Mouse (Mus musculus): ENCODE measurements at regions not wholly inside any gene's neighbourhood (a gene's known extent, or its start where the extent isn't known, plus 50 kb on each side); places are given as distances from the start of the nearest gene placed in this dataset.

GRCm38 (mm10) chr4:82234443-82234842 is 471.1 kb downstream of the Nfib start:
- DNase-seq (ENCODE audit: low spot score): no peak
- intact Hi-C loops (cut with DNase I): no loop called here

GRCm38 (mm10) chr4:82226197-82227119 is 479.1 kb downstream of the Nfib start:
- intact Hi-C loops (cut with DNase I): no loop called here
- no peak for DNase-seq (ENCODE audit: low spot score)

- DNase-seq (ENCODE audit: low spot score): no peak
- intact Hi-C loops (cut with DNase I): no loop called here
Measured at GRCm38 (mm10) chr4:82220724-82221123, 484.8 kb downstream of the Nfib start.

- intact Hi-C loops (cut with DNase I): no loop called here
- no peak for DNase-seq (ENCODE audit: low spot score)
Measured at GRCm38 (mm10) chr4:82220120-82220714, 485.3 kb downstream of the Nfib start.

GRCm38 (mm10) chr4:82218616-82219015 is 486.9 kb downstream of the Nfib start:
- DNase-seq (ENCODE audit: low spot score): no peak
- intact Hi-C loops (cut with DNase I): no loop called here

- no peak for DNase-seq (ENCODE audit: low spot score)
- intact Hi-C loops (cut with DNase I): no loop called here
Measured at GRCm38 (mm10) chr4:82207031-82207430, 498.5 kb downstream of the Nfib start.

- no peak for DNase-seq (ENCODE audit: low spot score)
- intact Hi-C loops (cut with DNase I): no loop called here
Measured at GRCm38 (mm10) chr4:82200306-82200705, 505.2 kb downstream of the Nfib start.

- intact Hi-C loops (cut with DNase I): loop anchor here (5.0 kb wide), 1 partner anchor 132 kb away; no protein-coding TSS in a partner anchor
- no peak for DNase-seq (ENCODE audit: low spot score)
Measured at GRCm38 (mm10) chr4:82199118-82199517, 506.4 kb downstream of the Nfib start.

- DNase-seq (ENCODE audit: low spot score): peak; percentile 4
- intact Hi-C loops (cut with DNase I): loop anchor here (5.0 kb wide), 1 partner anchor 130 kb away; no protein-coding TSS in a partner anchor
Measured at GRCm38 (mm10) chr4:82197611-82198010, 507.9 kb downstream of the Nfib start.

- intact Hi-C loops (cut with DNase I): loop anchor here (5.0 kb wide), 1 partner anchor 129 kb away; no protein-coding TSS in a partner anchor
- DNase-seq (ENCODE audit: low spot score): no peak
Measured at GRCm38 (mm10) chr4:82196024-82196647, 509.4 kb downstream of the Nfib start.

GRCm38 (mm10) chr4:82193905-82194304 is 511.6 kb downstream of the Nfib start:
- DNase-seq (ENCODE audit: low spot score): no peak
- intact Hi-C loops (cut with DNase I): no loop called here

GRCm38 (mm10) chr4:82186892-82187291 is 518.7 kb downstream of the Nfib start:
- intact Hi-C loops (cut with DNase I): no loop called here
- DNase-seq (ENCODE audit: low spot score): no peak

GRCm38 (mm10) chr4:82183974-82184373 is 521.6 kb downstream of the Nfib start:
- no peak for DNase-seq (ENCODE audit: low spot score)
- intact Hi-C loops (cut with DNase I): no loop called here

- intact Hi-C loops (cut with DNase I): no loop called here
- DNase-seq (ENCODE audit: low spot score): no peak
Measured at GRCm38 (mm10) chr4:82178112-82178511, 527.4 kb downstream of the Nfib start.

GRCm38 (mm10) chr4:82176723-82177122 is 528.8 kb downstream of the Nfib start:
- intact Hi-C loops (cut with DNase I): no loop called here

GRCm38 (mm10) chr4:82173461-82174085 is 532.0 kb downstream of the Nfib start:
- intact Hi-C loops (cut with DNase I): loop anchor here (5.0 kb wide), 1 partner anchor 74 kb away; no protein-coding TSS in a partner anchor
- DNase-seq (ENCODE audit: low spot score): no peak

More at GRCm38 (mm10) chr4:82176723-82177122, 528.8 kb downstream of the Nfib start:
- no peak for DNase-seq (ENCODE audit: low spot score)

- DNase-seq (ENCODE audit: low spot score): no peak
- intact Hi-C loops (cut with DNase I): loop anchor here (5.0 kb wide), 1 partner anchor 76 kb away; no protein-coding TSS in a partner anchor
Measured at GRCm38 (mm10) chr4:82170930-82171329, 534.6 kb downstream of the Nfib start.

GRCm38 (mm10) chr4:82168032-82168431 is 537.5 kb downstream of the Nfib start:
- intact Hi-C loops (cut with DNase I): no loop called here
- no peak for DNase-seq (ENCODE audit: low spot score)

- intact Hi-C loops (cut with DNase I): no loop called here
- no peak for DNase-seq (ENCODE audit: low spot score)
Measured at GRCm38 (mm10) chr4:82167396-82167795, 538.2 kb downstream of the Nfib start.

GRCm38 (mm10) chr4:82166826-82167225 is 538.7 kb downstream of the Nfib start:
- intact Hi-C loops (cut with DNase I): no loop called here

More at GRCm38 (mm10) chr4:82166826-82167225, 538.7 kb downstream of the Nfib start:
- DNase-seq (ENCODE audit: low spot score): no peak
